Mouse (Mus musculus): ENCODE results near the gene E030030I06Rik. TPM values are rescaled to one million over a fixed set of nuclear protein-coding genes. Genes with fewer than 3 reads are reported as not detected.
"Not testable (repeated sequence)": the region's sequence is repeated elsewhere in the genome, so short reads cannot be mapped to it uniquely, and the experiment has no call there.

The E030030I06Rik gene
- 1 to 10 TPM; 1.2 to 2.1 TPM for total RNA-seq (2021)
- long read RNA-seq, experiment 1, partial matches to known transcripts = 0 of 1 reads
- long read RNA-seq, experiment 1, other reads (novel, unspliced or antisense) = 0 of 1 reads
- long read RNA-seq, experiment 2 = 0 reads

- no peak for DNase-seq
Measured at GRCm38 (mm10) chr10:22149073-22149690, at the start of gene E030030I06Rik. TSS of gene E030030I06Rik (minus strand) at chr10:22149270.

- not testable (repeated sequence) for DNase-seq
Measured at GRCm38 (mm10) chr10:22191035-22191434, 42.0 kb upstream of the E030030I06Rik start.

GRCm38 (mm10) chr10:22176515-22176914, 27.4 kb upstream of the E030030I06Rik start:
- not testable (repeated sequence) for DNase-seq

- DNase-seq = not testable (repeated sequence)
Measured at GRCm38 (mm10) chr10:22174190-22174487, 25.1 kb upstream of the E030030I06Rik start.

- not testable (repeated sequence) for DNase-seq
Measured at GRCm38 (mm10) chr10:22173335-22174189, 24.5 kb upstream of the E030030I06Rik start.

- not testable (repeated sequence) for DNase-seq
Measured at GRCm38 (mm10) chr10:22172431-22173334, 23.6 kb upstream of the E030030I06Rik start.

GRCm38 (mm10) chr10:22169116-22169515, 20.0 kb upstream of the E030030I06Rik start:
- DNase-seq = not testable (repeated sequence)

- DNase-seq = not testable (repeated sequence)
Measured at GRCm38 (mm10) chr10:22167061-22167460, 18.0 kb upstream of the E030030I06Rik start.

GRCm38 (mm10) chr10:22166025-22166424, 17.0 kb upstream of the E030030I06Rik start:
- DNase-seq = not testable (repeated sequence)

GRCm38 (mm10) chr10:22165328-22166003, 16.4 kb upstream of the E030030I06Rik start:
- not testable (repeated sequence) for DNase-seq

- DNase-seq = peak; percentile 24
Measured at GRCm38 (mm10) chr10:22163705-22164583, 14.9 kb upstream of the E030030I06Rik start.

GRCm38 (mm10) chr10:22163279-22163678, 14.2 kb upstream of the E030030I06Rik start:
- DNase-seq = not testable (repeated sequence)

GRCm38 (mm10) chr10:22159581-22160140, 10.6 kb upstream of the E030030I06Rik start:
- DNase-seq = no peak

- no peak for DNase-seq
Measured at GRCm38 (mm10) chr10:22159131-22159561, 10.1 kb upstream of the E030030I06Rik start.

- DNase-seq = peak; percentile 33
Measured at GRCm38 (mm10) chr10:22158310-22158999, 9.4 kb upstream of the E030030I06Rik start, which contains the start of the genes Raet1e and H60b. TSS of gene Raet1e (plus strand) at chr10:22158569. TSS of gene H60b (plus strand) at chr10:22158586.

GRCm38 (mm10) chr10:22154871-22155799, 6.1 kb upstream of the E030030I06Rik start:
- DNase-seq = no peak

GRCm38 (mm10) chr10:22154127-22154526, 5.1 kb upstream of the E030030I06Rik start:
- DNase-seq = not testable (repeated sequence)

GRCm38 (mm10) chr10:22153147-22153690, 4.1 kb upstream of the E030030I06Rik start:
- DNase-seq = not testable (repeated sequence)

Data from gastrocnemius, postnatal 25 days (tissue).